Mouse (Mus musculus): ENCODE data around the gene Clic4.
"Not testable (repeated sequence)": the region's sequence is repeated elsewhere in the genome, so short reads cannot be mapped to it uniquely, and the experiment has no call there.

The Clic4 gene

DNA sequence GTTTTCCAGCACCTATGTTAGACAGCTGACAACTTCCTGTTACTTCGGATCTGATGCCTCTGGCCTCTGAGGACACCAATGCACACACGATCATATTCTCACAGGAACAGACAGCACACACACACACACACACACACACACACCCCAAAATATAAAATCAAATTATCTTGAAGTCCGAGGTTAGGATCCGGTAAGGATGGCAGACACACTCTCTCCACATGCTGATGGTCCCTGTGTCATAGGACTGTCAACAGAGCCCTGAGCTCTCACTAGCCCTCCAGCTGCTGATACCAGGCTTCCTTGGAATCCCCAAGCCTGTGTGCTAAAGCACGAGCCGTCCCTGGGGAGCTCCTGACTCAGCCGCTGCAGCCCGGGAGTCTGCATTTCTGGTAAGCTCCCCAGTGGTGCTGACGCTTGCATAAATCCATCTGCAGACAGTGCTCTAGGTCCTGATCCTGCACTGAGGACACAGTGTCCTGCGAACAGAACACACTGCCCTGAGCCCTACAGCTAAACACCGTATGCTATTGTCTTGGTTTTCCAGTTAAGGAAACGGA lies 83.1 kb downstream of the Clic4 start:
- no peak for DNase-seq (ENCODE audit: low spot score)

GRCm38 (mm10) chr4:135184277-135184676 lies 88.3 kb downstream of the Clic4 start:
- DNase-seq (ENCODE audit: low spot score), result not testable (repeated sequence)

DNA sequence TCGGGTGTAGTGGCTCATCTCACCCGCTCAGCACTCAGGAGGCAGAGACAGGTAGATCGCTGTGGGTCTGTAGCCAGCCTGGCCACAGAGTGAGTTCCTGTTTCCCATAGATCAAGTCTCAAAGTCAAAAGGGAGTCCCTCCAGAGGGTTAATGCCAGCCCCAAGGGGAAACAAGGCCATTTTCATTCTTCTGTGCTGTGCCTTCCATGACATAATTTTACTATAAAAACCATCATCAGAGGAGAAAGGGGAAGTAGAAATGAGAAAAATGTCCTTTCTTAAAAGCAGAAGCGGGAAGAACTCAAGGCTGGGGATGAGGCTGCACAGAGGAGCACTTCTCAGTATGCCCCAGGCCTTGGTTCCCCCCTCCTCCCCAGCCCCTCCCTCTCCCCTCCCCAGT lies 90.8 kb downstream of the Clic4 start:
- DNase-seq (ENCODE audit: low spot score), result no peak

GRCm38 (mm10) chr4:135179077-135179481 lies 93.5 kb downstream of the Clic4 start:
- no peak for DNase-seq (ENCODE audit: low spot score)

- no peak for DNase-seq (ENCODE audit: low spot score)
These were observed 95.0 kb downstream of the Clic4 start for GRCm38 (mm10) chr4:135177568-135177967.

DNA sequence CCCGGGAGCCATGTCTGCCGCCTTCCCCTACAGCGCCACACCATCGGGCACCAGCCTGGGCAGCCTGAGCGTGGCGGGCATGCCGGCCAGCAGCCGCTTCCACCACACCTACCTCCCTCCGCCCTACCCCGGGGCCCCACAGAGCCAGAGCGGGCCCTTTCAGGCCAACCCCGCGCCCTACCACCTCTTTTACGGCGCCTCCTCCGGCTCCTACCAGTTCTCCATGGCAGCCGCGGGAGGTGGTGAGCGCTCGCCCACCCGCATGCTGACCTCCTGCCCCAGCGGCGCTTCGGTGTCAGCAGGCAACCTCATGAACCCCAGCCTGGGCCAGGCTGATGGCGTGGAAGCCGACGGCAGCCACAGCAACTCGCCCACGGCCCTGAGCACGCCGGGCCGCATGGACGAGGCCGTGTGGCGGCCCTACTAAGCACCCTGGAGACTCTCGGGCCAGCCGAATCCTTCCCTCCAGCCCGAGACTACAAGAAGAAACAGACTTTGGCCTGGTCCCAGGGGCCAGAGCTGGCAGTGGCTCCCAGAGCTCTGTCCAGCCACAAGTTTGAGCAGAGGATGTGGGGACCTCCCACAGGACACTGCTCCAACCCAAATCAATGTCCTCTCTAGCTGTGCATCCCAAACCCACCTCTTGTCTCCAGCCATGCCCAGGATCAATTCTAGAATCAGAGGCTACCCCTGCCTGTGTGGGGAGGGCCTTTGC lies 97.1 kb downstream of the Clic4 start:
- no peak for DNase-seq (ENCODE audit: low spot score)

DNA sequence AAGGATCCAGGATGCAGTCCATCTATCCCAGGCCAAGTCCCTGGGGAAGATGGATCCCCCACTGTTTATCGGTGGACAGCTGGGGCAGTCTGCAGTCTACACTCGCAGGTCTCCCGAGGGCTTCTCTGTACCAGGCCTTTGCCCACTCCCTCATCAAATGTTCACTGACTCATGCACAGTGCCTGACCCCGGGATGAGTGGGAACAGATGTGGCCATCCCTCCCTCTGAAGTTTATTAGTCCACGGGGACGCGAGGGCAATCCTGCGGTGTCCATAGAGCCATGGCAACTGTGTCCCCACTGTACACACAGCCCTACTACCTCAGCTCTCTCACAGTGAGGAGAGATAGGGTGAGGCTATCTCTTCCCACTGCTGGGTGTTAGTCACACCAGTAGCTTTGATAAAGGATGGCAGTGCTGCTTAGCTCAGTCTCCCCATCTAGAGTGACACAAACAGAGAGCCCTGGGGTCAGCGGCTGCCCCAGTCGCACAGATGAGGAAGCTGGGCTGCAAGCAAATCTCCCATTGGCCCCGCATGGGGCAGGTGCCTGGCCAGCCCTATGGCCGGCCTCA lies 101.2 kb downstream of the Clic4 start:
- no peak for DNase-seq (ENCODE audit: low spot score)

DNA sequence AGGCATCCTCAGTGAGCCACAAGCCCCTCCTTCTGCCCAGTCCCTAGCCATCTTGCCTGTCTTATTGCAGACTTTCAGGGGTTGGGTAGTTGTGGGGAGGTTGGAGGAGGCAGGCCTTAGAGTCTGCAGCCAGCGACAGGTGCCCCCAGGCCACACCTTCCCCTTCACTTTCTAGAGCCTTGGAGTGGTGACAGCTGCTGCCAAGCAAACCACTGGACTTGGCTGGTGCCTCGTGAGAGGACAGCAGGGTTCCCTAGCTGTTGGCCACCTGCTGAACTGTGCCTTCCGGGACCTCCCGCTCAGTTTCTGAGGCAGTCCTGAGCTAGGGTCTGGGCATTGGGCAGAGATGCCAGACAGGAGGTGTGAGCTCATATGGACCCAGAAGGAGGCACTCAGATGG lies 103.1 kb downstream of the Clic4 start:
- DNase-seq (ENCODE audit: low spot score), result no peak

DNA sequence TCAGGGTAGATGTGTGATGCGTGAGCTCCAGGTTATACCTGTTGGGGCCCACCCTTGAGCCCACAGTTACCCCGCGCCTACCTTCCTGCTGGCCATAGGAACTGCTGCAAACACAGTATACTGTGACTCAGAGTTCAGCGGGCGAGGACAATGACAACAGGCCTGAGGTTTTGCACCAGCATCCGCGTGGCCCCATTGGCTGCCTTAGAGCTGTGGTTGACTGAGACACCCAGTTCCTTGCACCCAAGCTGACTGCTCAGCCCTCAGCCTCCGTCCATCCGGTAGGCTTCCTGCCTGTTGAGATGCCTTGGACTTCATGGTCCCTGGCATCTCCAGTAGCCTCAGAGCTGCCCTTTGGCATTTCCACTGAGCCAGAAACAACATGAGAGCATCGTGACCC lies 103.5 kb downstream of the Clic4 start:
- no peak for DNase-seq (ENCODE audit: low spot score)

DNA sequence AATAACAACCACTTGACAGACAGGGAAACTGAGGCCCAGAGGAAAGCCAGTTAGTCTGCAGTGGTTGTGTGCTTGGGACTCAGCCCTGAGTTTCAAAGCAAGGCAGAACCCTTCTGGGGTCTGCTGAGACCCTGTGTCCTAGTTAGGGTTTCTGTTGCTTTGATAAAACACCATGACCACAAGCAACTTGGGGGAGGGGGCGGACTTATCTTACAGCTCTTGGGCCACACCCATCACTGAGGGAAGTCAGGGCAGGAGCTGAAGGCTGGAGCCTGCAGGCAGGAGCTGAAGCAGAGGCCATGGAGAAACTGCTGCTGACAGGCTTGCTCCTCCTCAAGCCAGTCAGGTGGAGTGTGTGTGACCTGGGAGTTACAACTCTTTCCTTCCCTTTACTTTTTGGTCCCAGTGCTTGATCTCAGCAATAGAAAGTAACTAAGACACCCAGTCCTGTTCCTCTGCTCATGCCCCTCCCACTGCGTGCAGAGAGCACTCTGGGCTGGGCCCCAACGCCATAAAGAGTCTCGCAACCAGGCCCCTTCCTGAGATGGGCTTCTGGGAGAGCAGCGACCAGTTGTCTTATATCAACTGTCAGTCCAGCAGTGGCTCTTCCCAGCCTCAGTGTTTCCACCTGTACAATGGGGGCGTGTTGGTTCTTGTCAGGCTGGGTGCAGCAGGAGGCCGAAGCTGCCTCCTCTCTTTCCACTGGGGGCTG lies 104.6 kb downstream of the Clic4 start:
- DNase-seq (ENCODE audit: low spot score), result no peak

GRCm38 (mm10) chr4:135166413-135167225 lies 106.0 kb downstream of the Clic4 start:
- no peak for DNase-seq (ENCODE audit: low spot score)

DNA sequence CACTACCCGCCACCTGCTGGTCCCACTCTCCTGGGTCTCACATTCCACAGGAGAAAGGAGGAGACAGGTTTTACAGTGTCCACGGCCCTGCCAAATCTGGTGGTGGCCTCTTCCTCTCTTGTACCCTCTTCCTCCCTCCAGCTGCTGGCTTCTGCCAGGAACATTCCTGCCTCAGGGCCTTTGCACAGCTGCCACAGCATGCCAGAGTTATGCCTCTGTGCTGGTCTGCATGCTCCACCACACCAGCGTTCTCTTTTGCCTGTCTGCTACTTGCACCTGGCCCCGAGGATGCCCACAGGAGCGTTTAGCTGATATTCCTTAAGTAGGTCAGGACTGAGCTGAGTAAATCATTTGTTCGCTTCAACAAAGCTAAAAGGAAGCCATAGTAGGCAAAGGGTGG lies 106.9 kb downstream of the Clic4 start:
- no peak for DNase-seq (ENCODE audit: low spot score)

Measured in left cerebral cortex, adult 11 months (tissue).